Mouse (Mus musculus) T-helper 2 cell (primary cell): ENCODE measurements at regions not wholly inside any gene's neighbourhood (a gene's known extent, or its start where the extent isn't known, plus 50 kb on each side); places are given as distances from the start of the nearest gene placed in this dataset.

Experiments
- in situ Hi-C: fragments of 300-600 bp; cut with MboI, MseI; formaldehyde crosslinking; loops from one replicate; pipeline ENCODE4 v1.15.1; 2025; ENCODE audit warnings: high pct_unique_total_duplicates

DNA sequence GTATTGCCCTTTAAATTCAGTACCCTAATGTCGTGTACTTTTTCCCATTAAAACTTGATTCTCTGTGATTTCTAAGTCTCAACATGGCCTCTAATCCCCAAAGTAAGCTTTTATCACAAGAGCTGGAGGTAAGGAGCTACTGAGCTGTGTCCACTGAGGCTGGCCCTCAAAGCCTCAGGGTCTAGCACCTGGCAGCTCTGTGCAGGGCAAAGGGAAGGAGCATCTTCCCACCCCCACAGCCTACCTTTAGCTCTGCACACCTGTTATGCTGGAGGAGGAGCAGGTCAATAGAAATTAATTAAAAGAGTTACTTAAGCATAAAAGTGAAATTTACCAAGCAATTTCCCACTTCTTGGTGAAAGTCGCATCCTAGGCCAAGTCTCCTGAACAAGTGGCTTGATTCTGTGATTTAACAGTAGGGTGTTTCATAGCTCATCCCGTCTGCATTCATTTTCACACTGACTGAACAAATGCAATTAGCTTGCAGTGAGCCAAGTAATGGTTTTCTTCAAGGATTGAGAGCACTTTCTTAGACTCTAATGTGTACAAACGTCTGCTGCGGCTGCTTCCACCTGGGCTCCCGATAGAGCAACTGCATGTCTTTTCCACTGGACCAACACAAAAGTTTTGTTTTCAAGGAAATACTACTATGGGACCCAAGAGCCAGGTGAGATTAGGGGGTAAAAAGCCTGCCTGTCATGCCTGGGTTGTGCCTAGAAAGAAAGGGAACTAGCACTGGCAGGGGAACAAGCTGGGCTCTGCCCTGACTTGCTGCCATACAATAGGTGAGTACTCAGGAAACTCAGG is 50.6 kb upstream of the Dap start:
- in situ Hi-C loops, result no loop called here
